Mouse (Mus musculus) testis, adult 10 weeks (tissue): ENCODE measurements around the gene AB124611. TPM values are rescaled to one million over a fixed set of nuclear protein-coding genes. Genes with fewer than 3 reads are reported as not detected.

ENCODE experiments used
- polyA plus RNA-seq: library from polyadenylated mRNA; stranded (reverse); fragments of 350-450 nt; fragmentation: Illumina TruSeq; extraction: RNeasy Lipid Tissue Mini Kit (QIAGEN cat#74804); gene quantifications from one replicate; pipeline ENCODE4 v1.2.3, GENCODE M21; 2014; ENCODE audit warnings: low read depth, low replicate concordance

Gene AB124611
- 0.36 TPM for polyA plus RNA-seq

GRCm38 (mm10) chr9:21525937-21526633, at the start of gene AB124611:
Gene AB124611 (plus strand): TSS chr9:21526176.

DNA sequence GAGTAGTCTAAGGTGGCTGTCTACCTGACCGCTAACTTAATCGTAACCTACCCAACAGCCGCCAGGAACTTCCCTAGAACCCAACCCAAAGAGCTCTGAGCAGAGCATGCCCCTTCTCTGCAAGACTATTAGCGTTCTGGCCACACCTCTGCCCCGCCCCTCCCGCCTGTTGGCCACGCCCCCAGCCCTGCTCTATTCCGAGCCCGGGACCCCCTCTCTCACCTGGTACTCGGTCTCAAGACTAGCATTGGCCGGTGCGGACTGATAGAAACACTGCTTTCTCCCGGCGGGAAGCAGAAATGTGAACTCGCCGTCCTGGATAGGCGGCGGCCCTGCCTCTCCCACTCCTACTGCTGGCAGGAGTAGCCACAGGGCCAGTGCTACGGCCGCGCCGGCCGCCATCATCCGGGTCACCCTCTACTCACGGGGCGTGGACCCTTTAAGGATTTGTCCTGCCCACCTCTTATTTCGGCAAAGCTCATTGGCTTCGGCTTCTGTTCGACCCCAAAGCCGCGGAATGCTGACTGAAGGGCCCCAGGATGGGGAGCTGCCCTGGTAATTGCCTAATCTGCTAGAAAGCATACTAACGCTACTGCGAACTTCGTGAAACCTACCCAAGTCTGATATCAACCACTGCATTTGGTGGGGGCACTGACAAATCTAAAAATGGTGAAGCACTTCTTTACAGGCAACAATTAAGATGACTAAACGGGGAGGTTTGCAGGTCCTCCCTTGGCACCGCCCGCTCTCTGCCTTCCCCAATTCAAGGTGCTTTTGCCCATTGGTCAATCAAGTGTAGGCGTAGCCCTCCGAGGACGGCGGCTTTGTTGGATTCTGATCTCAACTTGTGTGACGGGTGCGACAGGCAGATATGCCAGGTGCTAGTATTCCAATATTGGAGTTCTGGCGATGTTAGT, 15.9 kb upstream of the AB124611 start, which contains the start of gene Tmed1:
Gene Tmed1 (minus strand): TSS at position 481 of the 917 bp plus-strand sequence.

DNA sequence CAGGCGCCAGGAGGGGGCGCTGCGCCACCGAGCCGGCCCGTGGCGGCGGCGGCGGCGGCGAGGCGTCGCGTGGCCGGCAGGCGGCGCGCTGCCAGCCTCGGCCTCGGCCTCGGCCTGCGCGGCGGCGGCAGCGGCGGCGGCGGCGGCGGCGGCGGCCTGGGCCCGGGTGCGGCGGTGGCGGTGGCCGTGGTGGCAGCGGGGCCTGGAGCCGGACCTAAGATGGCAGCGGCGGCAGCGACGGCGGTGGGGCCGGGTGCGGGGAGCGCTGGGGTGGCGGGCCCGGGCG, 20.8 kb downstream of the AB124611 start, which contains the start of gene Carm1:
Gene Carm1 (plus strand): TSS at position 106 of the 286 bp plus-strand sequence.

GRCm38 (mm10) chr9:21592703-21593121, 66.7 kb downstream of the AB124611 start, which contains the start of the genes Timm29 and Yipf2:
Gene Timm29 (plus strand): TSS chr9:21592722.
Gene Yipf2 (minus strand): TSS chr9:21592828.

Other genes with a start within 250 kb of the AB124611 start
- gene Kri1, start 238.2 kb upstream of the AB124611 start, polyA plus RNA-seq = 6.8 TPM
- 23.7 TPM for gene Cdkn2d, start 234.8 kb upstream of the AB124611 start, polyA plus RNA-seq
- gene Ap1m2, start 213.8 kb upstream of the AB124611 start, polyA plus RNA-seq = 0.41 TPM
- 18.0 TPM for gene Slc44a2, start 205.5 kb upstream of the AB124611 start, polyA plus RNA-seq
- gene Ilf3, start 158.3 kb upstream of the AB124611 start, polyA plus RNA-seq = 61.2 TPM
- gene Qtrt1, start 114.3 kb upstream of the AB124611 start, polyA plus RNA-seq = not detected
- 42.4 TPM for gene Dnm2, start 101.3 kb upstream of the AB124611 start, polyA plus RNA-seq
- 1.9 TPM for gene Tmed1, start 15.9 kb upstream of the AB124611 start, polyA plus RNA-seq
- gene Carm1, start 20.7 kb downstream of the AB124611 start, polyA plus RNA-seq = 11.9 TPM
- gene Timm29, start 66.5 kb downstream of the AB124611 start, polyA plus RNA-seq = 20.8 TPM
- 6.5 TPM for gene Yipf2, start 66.7 kb downstream of the AB124611 start, polyA plus RNA-seq
- 8.3 TPM for gene Smarca4, start 90.0 kb downstream of the AB124611 start, polyA plus RNA-seq
- 1.1 TPM for gene Ldlr, start 197.3 kb downstream of the AB124611 start, polyA plus RNA-seq
- 4.0 TPM for gene Spc24, start 234.1 kb downstream of the AB124611 start, polyA plus RNA-seq